Mouse (Mus musculus): ENCODE measurements around the gene Npas3.

- TF ChIP-seq CTCF (IDR thresholded peaks at IDR 0.05; ENCODE audit: control insufficient read depth, insufficient read depth, insufficient read length) (no peak), CEBPB (IDR thresholded peaks at IDR 0.05; ENCODE audit: low read depth) (no peak), USF1 (IDR thresholded peaks at IDR 0.05; ENCODE audit: low read depth) (no peak), MAX (IDR thresholded peaks at IDR 0.05) (no peak), MYOD1 (IDR thresholded peaks at IDR 0.05; ENCODE audit: control insufficient read depth, insufficient read length, low read depth) (no peak), FOSL1 (IDR thresholded peaks at IDR 0.05; ENCODE audit: insufficient read depth, low read length, poor library complexity, severe bottlenecking) (no peak), MYOG (IDR thresholded peaks at IDR 0.05; ENCODE audit: control insufficient read depth, extremely low read depth, insufficient read length) (no peak)
Observed at GRCm38 (mm10) chr12:54004606-54005005, 756.1 kb downstream of the Npas3 start.

Data from C2C12 (cell line).